Mouse (Mus musculus): ENCODE data around the gene Mob2.

Mob2 gene

DNA sequence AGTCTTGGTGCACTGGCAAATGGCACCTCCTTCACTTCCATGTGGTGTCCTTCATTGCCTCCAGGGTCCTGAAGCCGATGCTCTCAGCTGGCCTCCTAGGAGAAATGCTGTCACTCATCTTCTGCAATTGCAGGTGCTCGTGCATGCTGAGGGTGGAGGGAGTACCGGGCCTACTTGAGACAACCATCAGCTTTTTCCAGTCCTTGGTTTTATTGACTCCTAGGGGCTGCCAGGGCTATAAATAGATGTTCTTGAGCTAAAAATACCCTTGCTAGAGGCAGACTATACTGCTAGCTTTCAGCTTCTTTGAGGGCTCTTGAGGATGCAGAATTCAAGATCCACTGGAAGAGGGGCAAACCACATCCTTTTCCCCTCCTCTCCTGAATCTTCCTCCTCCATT lies 16.3 kb upstream of the Mob2 start:
- DNase-seq, result no peak

DNA sequence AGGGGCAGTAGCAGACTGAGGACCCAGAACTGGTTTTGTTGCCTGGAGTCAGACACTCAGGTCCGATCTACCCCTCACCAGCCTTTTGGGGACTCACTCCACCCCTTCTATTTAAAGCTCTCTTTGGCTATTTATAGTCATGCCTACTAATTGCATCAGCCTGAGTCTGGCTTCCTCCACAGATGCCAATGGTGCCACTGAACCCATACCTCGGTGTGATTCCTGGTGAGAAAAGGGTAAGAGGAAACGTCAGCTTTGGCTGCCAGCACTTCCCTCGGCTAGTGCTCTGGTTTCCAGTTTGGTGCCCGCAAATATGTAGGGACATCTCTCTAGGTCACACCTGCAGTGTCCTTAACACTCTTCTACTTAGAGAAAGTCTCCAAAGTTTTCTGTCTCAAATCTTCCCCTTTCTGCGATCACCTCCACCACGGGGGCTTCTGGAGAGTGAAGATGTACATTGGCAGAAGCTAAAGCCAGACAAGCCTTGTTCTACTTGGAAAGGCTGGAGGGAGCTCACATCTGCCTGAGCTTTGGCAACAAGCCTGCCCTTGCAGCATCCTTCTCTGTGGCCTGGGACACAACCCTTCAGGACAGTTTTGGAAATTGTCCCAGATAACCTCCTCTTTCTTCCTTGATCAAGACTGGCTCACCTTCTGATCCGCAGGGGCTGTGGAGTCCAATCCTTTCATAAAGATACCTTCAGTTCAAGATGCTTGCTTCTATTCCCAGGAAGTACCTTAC lies 13.5 kb upstream of the Mob2 start:
- DNase-seq, result no peak

DNA sequence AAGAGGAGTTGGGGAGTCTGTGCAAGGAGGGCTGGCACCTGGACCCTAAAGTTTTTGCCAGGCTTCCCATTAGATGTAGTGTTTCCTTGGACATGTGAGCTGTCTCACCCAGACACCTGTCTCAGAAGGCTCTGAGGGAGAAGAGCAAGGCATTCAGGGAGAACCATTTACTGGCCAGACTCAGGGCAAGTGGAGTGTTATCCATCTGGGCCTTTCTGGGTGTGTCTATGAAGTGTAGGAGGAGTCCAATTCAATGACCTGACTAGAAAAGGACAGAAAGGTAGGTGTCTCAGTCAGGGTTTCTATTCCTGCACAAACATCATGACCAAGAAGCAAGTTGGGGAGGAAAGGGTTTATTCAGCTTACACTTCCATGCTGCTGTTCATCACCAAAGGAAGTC lies 10.9 kb upstream of the Mob2 start:
- no peak for DNase-seq

DNA sequence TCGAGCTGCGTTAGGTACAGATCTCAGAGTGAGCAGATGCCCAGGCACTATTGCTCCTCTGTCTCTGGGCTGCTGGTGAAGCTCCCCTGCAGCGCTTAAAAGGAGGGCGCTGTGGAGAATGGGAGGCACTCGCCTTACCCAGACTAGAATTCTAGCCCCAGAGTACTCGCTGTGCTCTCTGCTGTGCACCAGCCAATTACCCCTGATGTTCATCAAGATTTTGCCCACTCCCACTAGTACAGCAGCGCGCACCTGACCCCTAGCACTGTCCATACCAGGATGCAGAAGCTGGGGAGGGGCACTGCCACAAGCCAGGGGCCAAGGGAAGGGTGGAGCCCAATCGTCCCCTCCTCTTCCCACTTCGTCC lies 10.3 kb upstream of the Mob2 start:
- no peak for DNase-seq

DNA sequence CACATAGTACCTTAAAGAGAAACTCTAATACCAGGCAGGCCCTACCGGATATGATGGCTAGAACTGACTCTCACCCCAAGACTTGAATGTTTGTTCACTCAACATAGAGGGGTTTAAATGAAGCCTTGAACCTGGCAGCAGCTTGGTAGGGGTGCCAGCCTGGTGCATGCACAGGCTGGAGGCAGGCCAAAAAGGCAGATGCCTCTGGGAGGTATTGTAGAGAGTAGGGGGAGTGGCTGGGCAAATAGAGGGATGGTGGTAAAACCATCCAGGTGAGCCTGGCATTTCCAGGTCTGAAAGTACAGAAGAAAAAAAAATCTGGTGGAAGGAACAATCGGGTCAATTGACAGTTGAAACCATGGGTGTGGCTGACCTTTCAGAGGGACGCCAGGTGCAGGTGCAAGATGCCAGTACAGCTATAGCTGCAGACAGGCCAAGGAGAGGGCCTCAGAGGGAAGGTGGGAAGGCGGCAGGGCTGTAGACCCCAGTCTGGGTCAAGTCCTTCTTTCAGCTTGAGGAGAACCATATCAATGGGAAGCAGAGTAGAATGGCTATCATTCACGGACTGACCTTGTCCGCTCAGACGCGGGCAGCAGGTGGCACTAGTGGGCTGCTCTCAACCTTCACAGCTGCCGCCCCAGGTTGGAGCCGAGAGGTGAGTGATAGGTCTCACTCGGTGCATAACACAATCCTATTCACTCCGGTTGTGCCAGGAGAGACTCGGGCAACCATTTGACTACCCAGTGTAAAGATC lies 9.8 kb upstream of the Mob2 start:
- peak; percentile 83 for DNase-seq

GRCm38 (mm10) chr7:142068429-142068828 lies 7.6 kb upstream of the Mob2 start:
- no peak for DNase-seq

- peak; percentile 21 for DNase-seq
Observed at GRCm38 (mm10) chr7:142060185-142060930, 507 bp downstream of the Mob2 start.

DNA sequence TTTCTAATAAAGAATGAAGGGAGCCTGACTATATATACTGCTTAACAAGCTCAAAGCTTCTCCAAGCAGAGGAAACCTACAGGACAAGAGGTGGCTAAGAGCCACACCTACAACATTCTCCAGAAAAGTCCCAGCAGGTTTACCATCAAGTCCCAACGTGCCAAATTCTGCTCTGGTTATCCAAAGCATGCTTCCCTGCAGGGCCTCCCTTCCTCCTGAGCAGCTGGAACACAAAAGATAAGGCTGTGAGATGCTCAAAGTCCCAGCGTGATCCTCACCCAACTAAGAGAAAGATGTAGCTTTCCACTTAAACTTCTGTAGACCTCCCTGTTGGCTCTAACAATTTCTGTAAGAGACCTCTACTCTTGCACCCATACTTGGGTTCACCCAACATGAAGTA lies 1.8 kb downstream of the Mob2 start:
- no peak for DNase-seq

GRCm38 (mm10) chr7:142057121-142057520 lies 3.7 kb downstream of the Mob2 start:
- no peak for DNase-seq

DNA sequence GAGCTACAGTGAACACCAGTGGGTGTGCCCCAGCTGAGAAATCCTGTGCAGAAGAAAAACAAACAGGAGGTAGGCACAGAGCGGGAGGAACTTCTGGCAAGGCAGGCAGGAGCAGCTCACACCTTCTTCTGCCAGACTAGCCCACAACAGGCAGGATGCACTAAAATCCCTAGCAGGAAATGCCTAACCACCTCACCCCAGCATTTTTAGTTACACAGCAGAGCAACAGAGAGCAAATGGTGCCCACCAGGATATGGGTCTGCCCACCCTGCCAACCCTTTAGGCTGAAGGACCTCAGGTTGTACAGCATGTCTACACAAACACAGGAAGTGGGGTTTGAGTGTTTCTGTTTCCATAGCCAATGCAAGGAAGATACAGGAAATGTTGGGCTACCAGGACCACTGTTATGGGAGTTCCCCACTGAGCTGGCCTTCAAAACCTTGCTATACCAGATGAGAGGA lies 4.2 kb downstream of the Mob2 start:
- DNase-seq, result peak; percentile 46

- DNase-seq, result no peak
Observed at GRCm38 (mm10) chr7:142055431-142055830, 5.4 kb downstream of the Mob2 start.

- no peak for DNase-seq
Observed at GRCm38 (mm10) chr7:142050536-142050935, 10.3 kb downstream of the Mob2 start.

- DNase-seq, result no peak
Observed at GRCm38 (mm10) chr7:142045932-142046331, 14.9 kb downstream of the Mob2 start.

GRCm38 (mm10) chr7:142045344-142045743 lies 15.5 kb downstream of the Mob2 start:
- DNase-seq, result no peak

DNA sequence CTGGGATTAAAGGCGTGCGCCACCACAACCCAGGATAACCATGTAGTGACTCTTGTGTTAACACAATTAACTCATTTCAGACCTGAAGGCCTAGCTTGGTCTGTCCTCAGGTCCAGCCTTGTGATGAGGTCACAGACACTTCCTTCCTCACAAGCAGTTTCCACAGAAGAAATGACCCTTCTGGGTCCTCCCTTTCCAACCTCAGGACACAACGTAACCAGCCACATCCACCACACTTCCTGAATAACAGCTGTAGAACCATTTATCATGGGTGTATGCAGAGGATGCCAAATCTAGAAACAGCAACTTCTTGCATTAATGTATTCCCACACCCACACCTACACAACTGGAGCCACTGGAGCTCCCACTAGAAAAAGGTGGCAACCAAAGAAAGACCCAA lies 20.1 kb downstream of the Mob2 start:
- no peak for DNase-seq

DNA sequence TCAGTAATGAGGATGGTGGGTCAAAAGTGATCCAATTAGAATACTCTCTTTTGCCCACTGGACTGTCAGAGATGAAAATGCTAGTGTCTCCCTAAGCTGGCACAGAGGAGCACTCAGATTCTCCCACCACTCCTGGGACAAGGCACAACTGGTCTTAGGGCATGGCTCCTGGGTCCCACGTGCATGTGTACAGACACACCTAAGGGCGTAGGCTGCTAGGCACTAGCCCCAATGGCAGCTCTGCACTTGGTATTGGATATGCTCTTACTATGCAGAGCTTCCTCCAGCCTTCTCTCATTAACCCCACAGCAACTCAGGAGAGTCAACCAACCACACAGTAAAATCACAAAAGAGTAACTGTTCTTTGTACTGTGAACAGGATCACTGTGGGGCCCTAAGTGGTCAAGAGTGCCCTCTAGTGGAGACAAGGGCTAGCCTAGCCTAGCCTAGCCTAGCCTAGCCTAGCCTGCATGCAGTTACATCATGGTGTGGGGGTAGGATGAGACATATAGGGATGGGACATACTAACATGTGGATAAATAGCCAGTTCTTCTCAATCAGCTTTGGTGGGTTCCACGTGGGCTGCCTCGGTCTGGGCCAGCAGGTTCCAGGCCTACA lies 23.2 kb downstream of the Mob2 start:
- peak; percentile 71 for DNase-seq

DNA sequence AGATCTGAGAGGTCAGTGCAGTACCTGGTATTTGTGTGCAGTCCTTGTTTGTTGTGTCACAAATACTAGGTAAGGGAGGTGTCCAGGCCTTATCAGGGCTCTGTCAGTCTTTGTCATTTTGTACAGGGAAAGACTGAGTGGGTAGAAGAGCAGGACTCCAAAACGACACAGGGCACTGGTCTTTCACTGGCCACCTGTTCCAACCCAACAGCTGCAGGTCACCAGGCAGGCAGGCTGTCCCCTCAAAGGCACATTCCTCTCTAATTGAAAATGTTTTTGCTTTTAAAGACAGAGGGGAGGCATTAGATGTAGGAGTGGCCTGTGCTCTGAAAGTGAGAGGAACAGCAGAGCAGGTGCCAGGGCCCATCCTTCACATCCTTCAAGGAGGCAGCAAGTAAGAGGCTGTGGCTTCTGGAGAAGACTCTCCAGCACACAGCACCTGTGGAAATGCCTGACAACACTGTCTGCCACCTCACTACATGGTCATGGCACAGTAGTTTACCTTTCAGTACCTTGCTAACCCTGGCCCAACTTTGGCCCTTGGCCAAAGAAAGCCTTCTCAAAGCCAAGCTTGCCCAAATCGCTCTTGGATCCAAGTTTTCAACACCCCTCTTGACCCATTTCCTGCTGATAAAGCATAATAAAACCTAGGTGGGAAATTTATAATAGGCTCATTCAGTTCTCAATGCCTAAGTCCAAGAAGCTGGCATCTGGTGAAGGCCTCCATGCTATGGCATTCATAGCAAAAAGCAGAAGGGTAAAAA lies 25.6 kb downstream of the Mob2 start:
- DNase-seq, result no peak

GRCm38 (mm10) chr7:142034198-142034597 lies 26.7 kb downstream of the Mob2 start:
- DNase-seq, result peak; percentile 87

DNA sequence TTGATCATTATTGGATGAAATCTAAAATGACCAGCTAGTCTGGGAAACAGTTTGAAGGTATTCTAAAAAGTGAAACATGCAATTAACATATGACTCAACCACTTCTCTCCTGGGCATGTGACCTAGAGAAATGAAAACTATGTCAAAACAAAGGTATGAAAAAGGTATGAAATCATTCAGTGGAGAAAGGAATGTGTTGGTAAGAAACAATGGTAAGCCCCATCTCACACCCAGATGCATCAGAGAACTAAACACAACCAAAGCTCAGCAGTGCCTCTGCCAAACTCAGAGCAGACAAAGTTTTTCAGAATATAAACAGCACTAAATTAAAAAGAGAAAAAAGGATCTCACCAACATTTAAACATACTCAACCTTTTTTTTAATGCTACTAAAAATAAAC lies 30.8 kb downstream of the Mob2 start:
- DNase-seq, result no peak

DNA sequence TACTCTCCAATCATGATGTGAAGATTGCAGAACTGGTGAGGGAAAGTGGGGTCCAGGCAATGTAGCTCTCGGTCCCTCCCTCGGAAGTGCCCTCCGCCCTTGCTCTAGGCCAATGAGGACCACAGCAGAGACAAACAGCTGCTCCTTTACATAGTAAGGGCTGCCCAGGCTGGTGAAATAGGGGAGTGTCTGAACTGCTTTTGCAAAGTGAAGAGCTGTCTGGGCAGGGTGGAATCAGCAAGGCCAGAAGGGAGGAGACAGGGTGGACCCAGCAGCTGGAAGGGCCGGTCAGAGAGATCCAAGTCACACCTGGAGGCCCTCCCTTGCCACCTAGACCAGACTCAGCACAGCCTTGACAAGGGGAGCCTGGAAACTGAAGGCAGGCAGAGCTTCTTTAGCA lies 34.9 kb downstream of the Mob2 start:
- peak; percentile 50 for DNase-seq

GRCm38 (mm10) chr7:142025196-142025595 lies 35.7 kb downstream of the Mob2 start:
- no peak for DNase-seq

DNA sequence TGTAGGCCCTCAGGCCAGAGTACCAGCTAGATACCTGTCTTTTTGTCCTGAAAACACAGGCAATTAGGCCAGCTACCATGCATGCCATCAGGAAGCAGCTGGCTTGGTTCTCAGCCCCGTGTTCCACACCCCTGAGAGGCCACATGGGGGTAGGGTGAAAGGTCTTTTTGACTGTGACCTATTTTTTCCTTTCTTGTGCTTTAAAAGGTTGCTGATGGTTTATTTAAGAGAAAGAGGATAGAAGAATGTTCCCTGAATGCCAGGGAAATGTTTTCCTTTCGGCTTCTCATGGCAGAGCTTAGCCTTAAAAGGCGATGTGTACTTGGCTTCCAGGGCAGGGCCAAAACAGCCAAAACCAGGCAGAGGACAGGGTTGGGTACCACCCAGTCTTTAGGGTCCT lies 40.0 kb downstream of the Mob2 start:
- DNase-seq, result no peak

GRCm38 (mm10) chr7:142019699-142020098 lies 41.2 kb downstream of the Mob2 start:
- no peak for DNase-seq

All from lung, postnatal 10 days (tissue).